Mouse (Mus musculus) fibroblast of lung, adult 2 months (primary cell): ENCODE measurements around the gene Mbip.
A peak's percentile ranks its signal among the peaks of the same experiment; 100 is the strongest.

ENCODE experiments used
- DNase-seq: peaks from one replicate; pipeline ENCODE4 v3.0.0-alpha.2; 2011; ENCODE audit warnings: low read depth

Mbip gene

DNA sequence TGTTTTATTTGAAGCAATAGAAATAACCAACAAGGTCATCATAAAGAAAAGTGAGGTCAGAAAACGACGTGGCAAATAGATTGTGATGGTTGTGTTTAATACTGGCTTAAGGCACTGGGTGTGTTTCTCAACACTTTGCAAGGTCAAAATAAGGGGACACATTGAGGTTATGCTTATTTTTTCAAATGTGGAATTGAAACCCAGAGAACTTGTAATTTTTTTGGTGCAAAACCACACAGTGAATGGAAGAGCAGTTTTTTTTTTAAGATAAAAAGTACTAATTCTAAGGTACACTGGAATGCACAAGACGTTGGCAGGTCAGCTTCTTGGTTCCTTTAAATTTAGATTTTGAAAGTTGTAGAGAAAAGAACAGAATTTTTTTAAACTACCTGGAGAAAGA, 50.5 kb downstream of the Mbip start:
- no peak for DNase-seq

DNA sequence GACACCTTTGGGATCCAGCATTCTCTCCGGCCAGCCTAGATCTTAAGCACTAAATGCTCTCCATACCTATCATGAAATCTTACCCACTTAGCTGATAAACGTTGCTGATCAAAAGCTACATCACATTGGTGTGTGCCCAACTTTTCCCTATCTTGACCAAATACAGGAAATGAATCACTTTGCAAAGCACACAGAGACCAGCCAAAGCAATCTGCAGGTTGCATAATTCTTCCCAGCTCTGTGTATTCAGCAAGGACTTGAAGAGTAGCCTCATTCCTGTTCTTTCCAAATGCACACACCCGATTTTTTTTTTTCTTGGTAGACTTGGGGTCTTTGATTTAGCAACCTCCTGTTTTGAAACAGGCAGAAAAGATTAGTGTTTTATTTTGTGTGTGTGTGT, 57.1 kb downstream of the Mbip start:
- peak; percentile 53 for DNase-seq

- no peak for DNase-seq
These were observed 58.9 kb downstream of the Mbip start for GRCm38 (mm10) chr12:56286828-56287227.

- no peak for DNase-seq
These were observed 61.5 kb downstream of the Mbip start for GRCm38 (mm10) chr12:56284210-56284609.

DNA sequence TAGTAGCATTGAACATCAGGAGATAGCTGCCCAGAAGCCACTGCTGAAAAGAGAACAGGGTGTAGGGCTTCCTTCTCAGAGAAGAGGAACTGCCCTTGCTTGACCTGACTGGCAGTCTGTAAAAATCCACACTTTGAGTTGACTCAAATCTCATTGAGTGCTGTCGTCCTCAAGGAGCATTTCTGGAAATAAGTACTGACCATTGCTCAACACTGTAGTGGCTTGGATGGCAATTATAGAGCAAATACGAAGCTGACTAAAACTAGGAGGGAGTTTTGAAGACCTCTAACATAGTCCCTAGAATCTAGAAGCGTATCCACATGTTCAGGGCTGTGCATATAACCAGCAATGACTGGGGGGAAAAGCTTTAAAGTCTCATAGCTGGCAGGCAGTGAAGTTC, 64.0 kb downstream of the Mbip start:
- no peak for DNase-seq
